Mouse (Mus musculus): ENCODE data around the gene Stx5a. TPM values are rescaled to one million over a fixed set of nuclear protein-coding genes. Genes with fewer than 3 reads are reported as not detected.
A peak's percentile ranks its signal among the peaks of the same experiment; 100 is the strongest.
"Not testable (repeated sequence)": the region's sequence is repeated elsewhere in the genome, so short reads cannot be mapped to it uniquely, and the experiment has no call there.

The Stx5a gene
- polyA plus RNA-seq, 1 experiment from 2014 or later, result 127 TPM

DNA sequence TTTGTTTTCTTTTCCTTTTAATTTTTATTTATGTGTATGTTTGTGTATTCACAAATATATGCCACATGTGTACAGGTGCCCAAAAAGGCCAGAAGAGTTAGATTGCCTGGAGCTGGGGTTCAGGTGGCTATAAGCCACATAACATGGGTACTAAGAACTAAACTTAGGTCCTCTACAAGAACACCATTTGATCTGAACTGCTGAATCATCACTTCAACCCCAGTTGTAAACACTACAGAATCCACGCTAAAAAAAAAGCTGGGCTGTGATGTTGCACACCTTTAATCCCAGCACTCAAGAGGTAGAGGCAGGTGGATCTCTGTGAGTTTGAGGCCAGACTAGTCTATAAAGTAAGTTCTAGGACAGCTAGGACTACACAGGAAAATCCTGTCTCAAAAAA lies 19.8 kb upstream of the Stx5a start:
- H3K9ac ChIP-seq (replicated peaks), result no peak overlapping the region
- no peaks in the 10 kb centered on the region for H3K27me3 ChIP-seq (replicated peaks)
- no peak overlapping the region for H3K27ac ChIP-seq (replicated peaks)
- no peak for ATAC-seq (ENCODE audit: low FRiP score)
- H3K36me3 ChIP-seq, result peaks cover 19% of the 10 kb centered on the region
- H3K4me3 ChIP-seq (replicated peaks), result peak overlapping the region; percentile 70
- 89% methylated on average over 1 of the region's 1 CpGs for WGBS
- H3K4me1 ChIP-seq, result peaks cover 39% of the 10 kb centered on the region
- H3K4me2 ChIP-seq, result peak overlapping the region; percentile 67
- no peaks in the 10 kb centered on the region for H3K9me3 ChIP-seq (replicated peaks)

DNA sequence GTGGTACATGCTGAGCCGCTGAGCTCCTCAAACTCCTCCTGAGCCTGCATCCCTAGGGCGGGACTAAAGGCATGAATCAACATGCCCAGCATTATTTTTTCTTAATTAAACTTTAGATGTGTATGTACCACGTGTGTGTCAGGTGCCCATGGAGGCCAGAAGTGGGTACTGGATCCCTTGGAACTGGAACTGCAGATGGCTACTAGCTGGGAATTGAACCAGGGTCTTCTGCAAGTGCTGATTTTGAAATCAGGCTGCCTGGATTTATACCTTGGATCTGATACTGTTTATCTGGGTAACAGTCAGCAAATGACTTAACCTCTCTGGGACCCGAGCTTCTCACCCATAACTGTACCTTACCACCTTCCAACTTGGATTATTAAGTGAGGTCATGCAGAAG lies 19.2 kb upstream of the Stx5a start:
- Histone ChIP-seq H3K4me3 (replicated peaks) (peak overlapping the region; percentile 70), H3K9ac (replicated peaks) (peak overlapping the region; percentile 89), H3K9me3 (replicated peaks) (no peaks in the 10 kb centered on the region), H3K4me2 (peak overlapping the region; percentile 67), H3K27me3 (replicated peaks) (no peaks in the 10 kb centered on the region), H3K36me3 (peaks cover 25% of the 10 kb centered on the region), H3K27ac (replicated peaks) (peak overlapping the region; percentile 96), H3K4me1 (peaks cover 39% of the 10 kb centered on the region)
- 55% methylated on average over 4 of the region's 4 CpGs for WGBS
- ATAC-seq (ENCODE audit: low FRiP score), result no peak; the same call in 1 of the 2 replicates

DNA sequence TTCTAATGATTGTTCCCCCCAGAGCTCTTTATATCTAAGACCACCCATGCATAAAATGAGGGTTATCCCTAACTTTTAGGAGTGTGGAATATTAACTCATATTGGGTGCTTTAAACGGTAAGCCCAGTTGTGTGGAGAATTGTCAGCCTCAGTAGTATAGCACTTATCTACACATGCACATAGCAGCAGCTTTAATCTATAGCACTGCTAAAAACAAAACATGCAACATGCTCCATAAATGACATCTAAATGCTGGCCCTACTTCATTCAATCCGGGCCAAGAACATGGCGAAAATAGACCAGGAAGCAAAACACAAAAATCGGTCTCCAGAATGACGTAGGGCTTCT lies 18.7 kb upstream of the Stx5a start:
- Histone ChIP-seq H3K36me3 (peaks cover 26% of the 10 kb centered on the region), H3K27me3 (replicated peaks) (no peaks in the 10 kb centered on the region), H3K4me3 (replicated peaks) (peak overlapping the region; percentile 70), H3K27ac (replicated peaks) (peak overlapping the region; percentile 96), H3K9me3 (replicated peaks) (no peaks in the 10 kb centered on the region), H3K4me1 (peaks cover 39% of the 10 kb centered on the region), H3K9ac (replicated peaks) (peak overlapping the region; percentile 89), H3K4me2 (peak overlapping the region; percentile 67)
- under 1% methylated on average over 5 of the region's 5 CpGs for WGBS
- peak; percentile 19 for ATAC-seq (ENCODE audit: low FRiP score)

DNA sequence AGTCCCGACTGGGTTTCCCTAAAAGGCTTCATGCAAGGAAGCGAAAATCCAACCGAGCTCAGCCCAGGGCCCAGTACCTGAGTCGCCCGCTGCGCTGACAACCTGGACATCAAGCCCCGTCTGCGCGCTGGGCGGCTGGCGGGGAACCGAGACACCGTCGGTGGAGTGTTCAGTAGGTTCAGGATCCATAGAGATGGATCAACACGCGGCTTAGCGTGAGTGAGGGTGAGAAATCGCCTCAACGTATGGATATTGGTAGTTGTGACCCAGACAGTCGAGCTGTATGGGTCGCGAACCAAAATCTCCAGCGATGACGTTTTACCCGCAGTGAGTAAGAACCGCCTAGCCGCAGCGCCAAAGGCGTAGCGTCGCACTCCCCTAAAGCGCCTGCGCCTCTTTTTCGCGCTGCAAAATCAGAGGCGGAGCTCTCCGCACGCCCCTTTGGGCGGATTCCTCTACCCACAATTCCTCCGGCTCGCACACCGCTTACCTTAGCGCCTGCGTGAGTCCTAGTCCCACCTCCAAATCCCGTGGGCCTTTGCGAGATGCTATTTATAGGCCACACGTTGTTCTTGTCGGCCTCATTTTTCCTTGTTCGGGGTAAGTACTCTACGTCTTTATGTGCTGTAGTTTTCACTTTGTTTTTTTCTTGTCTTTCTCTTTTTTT lies 18.2 kb upstream of the Stx5a start, which contains the start of gene Slc3a2:
Gene Slc3a2 (minus strand): TSS at position 463 of the 667 bp plus-strand sequence.
- under 1% methylated on average over 50 of the region's 50 CpGs for WGBS
- ATAC-seq (ENCODE audit: low FRiP score), result peak; percentile 97
- H3K4me3 ChIP-seq (replicated peaks), result peak within 1 kb of the TSS; percentile 70

DNA sequence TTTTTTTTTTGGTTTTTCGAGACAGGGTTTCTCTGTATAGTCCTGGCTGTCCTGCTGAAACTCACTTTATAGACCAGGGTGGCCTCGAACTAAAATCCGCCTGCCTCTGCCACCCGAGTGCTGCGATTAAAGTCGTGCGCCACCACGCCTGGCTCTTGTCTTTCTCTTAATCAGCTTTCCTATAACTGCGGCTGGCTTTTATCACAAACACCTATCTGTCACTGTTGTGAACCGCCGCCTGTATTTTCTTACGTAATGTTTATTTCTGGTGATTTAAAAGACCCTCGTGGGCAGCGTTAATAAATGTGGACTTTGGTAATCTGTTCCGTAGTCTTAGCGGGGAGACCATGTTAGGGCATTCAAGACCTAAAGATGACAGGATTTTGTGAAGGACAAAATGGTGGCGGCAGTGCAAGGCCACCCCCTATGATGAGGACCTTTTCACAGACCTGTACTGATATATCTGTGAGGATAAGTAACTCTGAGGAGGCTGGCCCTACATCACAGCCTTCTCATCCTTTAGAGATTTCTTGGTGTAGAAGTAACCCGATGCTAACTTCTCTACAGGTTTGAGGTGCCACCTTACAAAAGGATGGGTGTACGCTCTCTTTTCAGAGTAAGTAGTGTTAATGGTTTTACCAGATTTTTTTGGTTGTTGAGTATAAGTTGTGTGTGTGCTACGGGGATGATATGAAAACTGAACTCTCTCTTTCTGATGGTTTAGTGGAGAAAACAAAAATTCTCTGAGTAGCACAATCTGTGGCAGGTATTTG lies 17.5 kb upstream of the Stx5a start:
- no peaks in the 10 kb centered on the region for H3K27me3 ChIP-seq (replicated peaks)
- no peaks in the 10 kb centered on the region for H3K9me3 ChIP-seq (replicated peaks)
- peaks cover 38% of the 10 kb centered on the region for H3K4me1 ChIP-seq
- peak overlapping the region; percentile 70 for H3K4me3 ChIP-seq (replicated peaks)
- H3K4me2 ChIP-seq, result peak overlapping the region; percentile 67
- H3K27ac ChIP-seq (replicated peaks), result peak overlapping the region; percentile 96
- ATAC-seq (ENCODE audit: low FRiP score), result 0 out of 2 replicates have a peak, but pooled peaks have one; percentile 12
- under 1% methylated on average over 20 of the region's 20 CpGs for WGBS
- peaks cover 26% of the 10 kb centered on the region for H3K36me3 ChIP-seq
- H3K9ac ChIP-seq (replicated peaks), result peak overlapping the region; percentile 84

More for the DNA sequence above, 18.2 kb upstream of the Stx5a start, which contains the start of gene Slc3a2:
- H3K27me3 ChIP-seq (replicated peaks), result no peaks in the 10 kb centered on the region
- no peaks in the 10 kb centered on the region for H3K9me3 ChIP-seq (replicated peaks)
- H3K27ac ChIP-seq (replicated peaks), result peak within 1 kb of the TSS; percentile 96
- H3K4me2 ChIP-seq, result peak within 1 kb of the TSS; percentile 67
- peak within 1 kb of the TSS; percentile 89 for H3K9ac ChIP-seq (replicated peaks)
- H3K36me3 ChIP-seq, result peaks cover 26% of the 10 kb centered on the region
- H3K4me1 ChIP-seq, result peaks cover 39% of the 10 kb centered on the region

DNA sequence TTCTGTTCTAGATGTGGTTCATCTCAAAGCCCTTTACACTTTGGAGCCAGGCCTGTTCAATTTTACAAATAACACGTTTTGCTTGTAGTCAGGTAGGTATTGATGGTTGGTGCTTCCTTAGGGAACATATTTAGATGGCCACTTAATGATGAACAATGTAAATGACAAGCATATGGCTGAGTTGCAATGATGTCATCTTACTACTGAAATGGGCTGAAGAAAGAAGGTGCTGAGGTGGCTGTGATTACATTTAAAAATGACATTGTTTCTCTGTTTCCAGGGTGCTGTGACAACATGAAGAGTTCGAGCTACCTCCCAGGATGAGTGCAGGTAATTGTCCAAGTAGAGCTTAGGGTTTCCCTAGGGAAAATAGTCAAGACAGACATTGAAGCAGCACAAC lies 16.8 kb upstream of the Stx5a start:
- H3K27me3 ChIP-seq (replicated peaks), result no peaks in the 10 kb centered on the region
- H3K36me3 ChIP-seq, result peaks cover 26% of the 10 kb centered on the region
- peak overlapping the region; percentile 96 for H3K27ac ChIP-seq (replicated peaks)
- H3K4me3 ChIP-seq (replicated peaks), result peak overlapping the region; percentile 70
- H3K4me1 ChIP-seq, result peaks cover 37% of the 10 kb centered on the region
- WGBS, result 0% methylated on average over 2 of the region's 2 CpGs
- H3K9me3 ChIP-seq (replicated peaks), result no peaks in the 10 kb centered on the region
- H3K4me2 ChIP-seq, result peak overlapping the region; percentile 67
- no peak for ATAC-seq (ENCODE audit: low FRiP score)
- peak overlapping the region; percentile 84 for H3K9ac ChIP-seq (replicated peaks)

DNA sequence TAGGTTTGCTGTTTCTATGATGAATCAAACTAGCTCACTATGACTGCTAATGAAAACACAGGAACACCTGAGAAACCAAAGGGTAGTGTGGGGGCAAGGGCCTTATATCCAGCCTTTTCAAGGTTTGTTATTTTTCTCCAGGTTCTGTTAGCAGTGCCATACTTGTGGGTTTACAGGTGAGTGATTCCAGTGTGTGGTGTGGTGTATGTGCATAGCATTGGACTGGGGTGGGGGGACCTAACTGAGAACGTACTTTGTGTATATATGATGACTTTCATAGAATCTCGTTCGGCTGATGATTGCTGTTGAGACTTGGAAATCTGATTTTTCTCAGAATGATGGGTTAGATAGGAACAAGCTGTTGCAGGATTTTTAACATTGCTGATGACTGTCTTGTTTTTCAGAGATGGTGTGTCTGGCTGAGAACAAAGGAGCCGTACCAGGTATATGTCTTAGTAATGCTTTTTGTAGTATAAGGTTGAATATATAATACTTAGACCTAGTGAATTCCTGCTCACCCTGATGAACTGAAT lies 16.1 kb upstream of the Stx5a start:
- Histone ChIP-seq H3K27me3 (replicated peaks) (no peaks in the 10 kb centered on the region), H3K27ac (replicated peaks) (no peak overlapping the region), H3K4me1 (peaks cover 37% of the 10 kb centered on the region), H3K9ac (replicated peaks) (peak overlapping the region; percentile 84), H3K4me2 (peak overlapping the region; percentile 67), H3K9me3 (replicated peaks) (no peaks in the 10 kb centered on the region), H3K36me3 (peaks cover 26% of the 10 kb centered on the region), H3K4me3 (replicated peaks) (peak overlapping the region; percentile 70)
- 56% methylated on average over 4 of the region's 4 CpGs for WGBS
- ATAC-seq (ENCODE audit: low FRiP score), result no peak

DNA sequence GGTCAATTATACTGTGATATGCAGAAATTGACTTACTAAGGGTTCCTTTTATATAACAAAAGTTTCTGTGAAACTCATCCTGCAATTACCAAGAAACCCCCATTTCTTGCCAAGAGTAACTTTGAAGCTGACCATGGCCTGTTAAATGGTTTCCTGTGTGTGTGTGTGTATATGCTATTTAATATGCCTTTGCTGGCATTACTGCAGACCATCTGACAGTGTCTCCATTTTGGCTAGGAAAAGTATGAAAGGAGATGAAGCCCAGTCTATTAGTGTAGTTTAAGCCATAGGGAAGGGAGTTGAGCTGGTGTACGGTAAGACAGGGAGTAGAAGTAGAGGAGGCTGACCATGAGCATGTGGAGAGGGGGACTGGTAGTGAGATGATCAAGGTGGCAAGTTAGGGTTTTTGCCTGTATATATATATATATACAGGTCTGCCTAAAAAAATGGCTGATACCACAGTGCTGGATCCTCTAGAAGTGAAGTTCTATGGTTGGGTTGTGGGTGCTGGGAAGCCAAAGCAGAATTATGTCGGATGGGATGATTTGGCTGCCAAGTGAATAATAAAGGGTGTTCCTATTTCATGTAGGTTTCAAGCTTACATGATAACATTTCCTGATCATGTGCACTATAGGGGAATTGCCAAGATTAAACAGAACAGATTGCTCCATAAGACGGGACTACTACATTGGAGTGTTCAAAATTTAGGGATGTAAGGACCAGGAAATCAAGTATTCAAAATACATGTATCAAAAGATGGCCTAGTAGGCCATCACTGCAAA lies 14.4 kb upstream of the Stx5a start:
- no peak overlapping the region for H3K4me2 ChIP-seq
- H3K9me3 ChIP-seq (replicated peaks), result no peaks in the 10 kb centered on the region
- no peaks in the 10 kb centered on the region for H3K27me3 ChIP-seq (replicated peaks)
- H3K36me3 ChIP-seq, result peaks cover 26% of the 10 kb centered on the region
- H3K27ac ChIP-seq (replicated peaks), result no peak overlapping the region
- WGBS, result 24% methylated on average over 3 of the region's 3 CpGs
- H3K4me1 ChIP-seq, result peaks cover 25% of the 10 kb centered on the region
- no peak overlapping the region for H3K4me3 ChIP-seq (replicated peaks)
- H3K9ac ChIP-seq (replicated peaks), result no peak overlapping the region
- ATAC-seq (ENCODE audit: low FRiP score), result no peak

DNA sequence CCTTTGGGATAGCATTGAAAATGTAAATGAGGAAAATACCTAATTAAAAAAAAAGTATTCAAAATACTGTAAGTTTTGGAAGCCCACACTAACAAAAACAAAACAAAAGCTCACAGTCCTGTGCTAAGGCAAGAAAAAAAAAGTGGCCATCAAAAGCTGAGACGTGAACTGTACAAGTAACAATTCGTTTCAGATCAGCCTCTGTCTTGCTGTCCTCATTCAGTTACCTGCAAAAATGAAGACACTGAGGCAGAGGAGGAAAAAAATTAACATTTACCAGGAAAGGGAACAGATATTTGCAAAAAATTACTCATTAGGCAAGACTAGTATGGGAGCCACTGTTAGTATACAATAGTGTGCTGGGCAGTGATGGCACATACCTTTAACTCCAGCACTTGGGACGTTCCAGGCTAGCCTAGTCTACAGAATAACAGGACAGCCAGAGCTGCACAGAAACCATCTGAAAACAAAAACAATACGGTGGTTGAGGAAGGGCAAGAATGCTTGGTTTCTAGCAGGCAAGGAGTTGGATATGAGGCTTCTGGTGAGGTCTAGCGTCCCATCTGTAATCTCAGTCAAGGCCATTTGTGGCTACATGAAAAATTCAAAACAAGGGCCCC lies 13.6 kb upstream of the Stx5a start:
- Histone ChIP-seq H3K27me3 (replicated peaks) (no peaks in the 10 kb centered on the region), H3K36me3 (peaks cover 26% of the 10 kb centered on the region), H3K9me3 (replicated peaks) (no peaks in the 10 kb centered on the region), H3K4me1 (peaks cover 20% of the 10 kb centered on the region), H3K27ac (replicated peaks) (no peak overlapping the region), H3K4me3 (replicated peaks) (no peak overlapping the region), H3K9ac (replicated peaks) (no peak overlapping the region), H3K4me2 (no peak overlapping the region)
- ATAC-seq (ENCODE audit: low FRiP score), result no peak
- WGBS, result 28% methylated on average over 5 of the region's 5 CpGs

DNA sequence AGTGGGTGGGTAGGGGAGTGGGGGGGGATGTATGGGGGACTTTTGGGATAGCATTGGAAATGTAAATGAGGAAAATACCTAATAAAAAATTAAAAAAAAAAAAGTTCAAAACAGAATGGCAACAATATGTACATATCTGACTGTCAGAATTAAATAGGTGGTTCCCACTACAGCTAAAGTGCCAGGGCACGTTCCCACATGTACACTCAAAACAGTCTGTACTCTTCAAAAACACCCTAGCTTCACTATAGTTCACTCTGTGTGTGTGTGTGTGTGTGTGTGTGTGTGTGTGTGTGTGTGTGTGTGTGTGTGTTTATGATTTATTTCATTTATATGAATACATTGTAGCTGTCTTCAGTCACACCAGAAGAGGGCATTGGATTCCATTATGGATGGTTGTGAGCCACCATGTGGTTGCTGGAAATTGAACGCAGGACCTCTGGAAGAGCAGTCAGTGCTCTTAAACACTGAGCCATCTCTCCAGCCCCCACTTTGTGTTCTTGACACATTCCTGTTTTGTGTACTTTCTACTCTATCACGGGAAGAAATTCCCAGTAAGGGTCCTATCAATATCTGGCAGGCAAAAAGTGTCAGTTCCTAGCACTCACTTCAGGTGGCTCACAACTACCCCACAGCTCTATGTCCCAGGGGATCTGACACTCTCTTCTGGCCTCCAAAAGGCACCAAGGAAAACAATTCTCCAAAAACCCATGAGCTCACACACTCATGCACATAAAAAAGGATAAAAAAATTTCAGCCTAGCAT lies 12.7 kb upstream of the Stx5a start:
- not testable (repeated sequence) for H3K4me3 ChIP-seq (replicated peaks); H3K27ac ChIP-seq (replicated peaks); H3K27me3 ChIP-seq (replicated peaks); ATAC-seq (ENCODE audit: low FRiP score); H3K4me2 ChIP-seq; H3K9ac ChIP-seq (replicated peaks); H3K9me3 ChIP-seq (replicated peaks)
- 54% methylated on average over 3 of the region's 3 CpGs for WGBS
- Histone ChIP-seq H3K4me1 (peaks cover 20% of the 10 kb centered on the region), H3K36me3 (peaks cover 26% of the 10 kb centered on the region)
